Mouse (Mus musculus) embryonic facial prominence, embryonic 13.5 days (tissue): ENCODE results near the gene Cobl. TPM values are rescaled to one million over a fixed set of nuclear protein-coding genes. Genes with fewer than 3 reads are reported as not detected.

Experiments
- ATAC-seq: fragments of 200-750 bp; cut with Nextera tagmentation; 2 replicates; pipeline ENCODE4 v1.8.0; 2017; ENCODE audit warnings: low read depth; ENCODE audit not compliant: insufficient number of reproducible peaks, insufficient read depth, low FRiP score, low TSS enrichment
- H3K27ac ChIP-seq: fragments of 300-500 bp; sonication (generic); 2 replicates; pipeline ENCODE4 v1.5.1; 2015; ENCODE audit warnings: moderate library complexity, mild to moderate bottlenecking, inconsistent platforms
- H3K27me3 ChIP-seq: fragments of 300-500 bp; sonication (generic); 2 replicates; pipeline ENCODE4 v1.6.1; 2015; ENCODE audit warnings: mild to moderate bottlenecking, inconsistent platforms
- H3K36me3 ChIP-seq: fragments of 300-500 bp; sonication (generic); 2 replicates; pipeline ENCODE4 v1.6.1; 2015; ENCODE audit warnings: mild to moderate bottlenecking, inconsistent platforms
- H3K4me1 ChIP-seq: fragments of 300-500 bp; sonication (generic); 2 replicates; pipeline ENCODE4 v1.6.1; 2015; ENCODE audit warnings: inconsistent platforms
- H3K4me2 ChIP-seq: fragments of 300-500 bp; sonication (generic); 2 replicates; pipeline ENCODE4 v1.6.1; 2015; ENCODE audit warnings: moderate library complexity, mild to moderate bottlenecking, inconsistent platforms
- H3K4me3 ChIP-seq: fragments of 300-500 bp; sonication (generic); 2 replicates; pipeline ENCODE4 v1.5.1; 2015; ENCODE audit warnings: mild to moderate bottlenecking, inconsistent platforms
- H3K9ac ChIP-seq: fragments of 300-500 bp; sonication (generic); 2 replicates; pipeline ENCODE4 v1.6.1; 2015; ENCODE audit warnings: mild to moderate bottlenecking, inconsistent platforms
- H3K9me3 ChIP-seq: fragments of 300-500 bp; sonication (generic); 2 replicates; pipeline ENCODE4 v1.6.1; 2016; ENCODE audit warnings: inconsistent platforms
- WGBS: fragments of 180-500 bp; shearing (Covaris S2); methylation state at CpG from one replicate; pipeline ENCODE4 v1.1.7; 2015; ENCODE audit warnings: mixed read lengths; 5-methylcytosine and 5-hydroxymethylcytosine counted together
- polyA plus RNA-seq: library from polyadenylated mRNA; unstranded; fragments of >200 nt; fragmentation: Nextera tagmentation; extraction: Ambion mirVana; gene quantifications from 2 replicates; pipeline ENCODE4 v1.2.1, GENCODE M21; 2015

Cobl gene
- polyA plus RNA-seq = 5.6 and 6.3 TPM in 2 replicates

DNA sequence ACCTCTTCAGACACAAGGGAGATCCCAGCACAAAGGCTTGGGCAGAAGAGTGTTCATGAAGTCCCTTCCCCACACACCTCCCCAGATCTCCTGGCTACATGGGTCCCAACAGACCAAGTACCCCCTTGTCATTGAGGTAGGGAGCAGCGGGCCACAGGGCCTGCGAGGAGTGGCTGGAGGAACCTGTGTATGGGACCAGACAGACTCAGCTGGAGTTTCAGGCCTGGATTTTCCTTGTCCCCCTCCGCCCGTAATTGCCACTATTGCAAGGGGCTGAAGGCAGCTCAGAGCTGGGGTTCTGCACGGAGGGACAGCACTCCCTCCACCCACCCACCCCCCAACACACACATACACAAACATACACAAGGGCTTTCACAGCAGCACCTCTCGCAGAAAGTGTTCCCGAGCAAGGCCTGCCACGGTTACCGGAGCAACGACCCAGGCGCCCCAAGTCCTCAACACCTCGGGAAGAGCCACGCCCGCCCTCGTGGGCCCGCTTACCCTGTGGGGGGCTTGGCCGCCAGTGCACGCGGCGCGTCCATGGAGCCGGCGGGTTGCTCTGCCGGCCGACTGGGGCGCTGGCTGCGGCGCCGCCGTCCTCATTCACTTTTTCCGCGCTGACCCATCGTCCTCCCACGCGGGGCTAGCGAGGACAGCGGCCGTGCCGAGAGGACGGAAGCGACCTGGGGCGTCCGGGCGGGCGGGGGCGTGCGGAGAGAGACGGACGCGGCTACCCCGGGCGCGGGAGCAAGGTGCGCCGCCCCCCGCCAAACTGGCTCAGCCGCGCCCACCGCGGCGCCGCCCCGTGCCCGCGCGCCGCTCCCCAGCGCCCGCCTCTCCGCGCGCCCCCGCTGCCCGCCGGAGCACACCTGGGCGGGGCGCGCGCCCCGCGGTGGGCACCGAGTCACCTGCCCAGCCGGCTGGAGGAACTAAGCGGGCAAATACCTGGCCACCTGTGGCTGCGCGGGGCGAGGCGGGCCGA lies at the start of gene Cobl:
Gene Cobl, minus strand, starts transcription at position 780 of the 982 bp plus-strand sequence.
- Histone ChIP-seq H3K27ac (no peak within 1 kb of the TSS), H3K27me3 (peaks cover 40% of the 10 kb centered on the region), H3K9ac (peak within 1 kb of the TSS; percentile 78), H3K4me3 (peak within 1 kb of the TSS; percentile 73), H3K9me3 (no peaks in the 10 kb centered on the region), H3K4me2 (peak within 1 kb of the TSS; percentile 94), H3K4me1 (peaks cover 10% of the 10 kb centered on the region), H3K36me3 (no peaks in the 10 kb centered on the region)
- peak; percentile 56; the same call in 1 of the 2 replicates for ATAC-seq
- 1% methylated on average over 79 of the region's 89 CpGs for WGBS

DNA sequence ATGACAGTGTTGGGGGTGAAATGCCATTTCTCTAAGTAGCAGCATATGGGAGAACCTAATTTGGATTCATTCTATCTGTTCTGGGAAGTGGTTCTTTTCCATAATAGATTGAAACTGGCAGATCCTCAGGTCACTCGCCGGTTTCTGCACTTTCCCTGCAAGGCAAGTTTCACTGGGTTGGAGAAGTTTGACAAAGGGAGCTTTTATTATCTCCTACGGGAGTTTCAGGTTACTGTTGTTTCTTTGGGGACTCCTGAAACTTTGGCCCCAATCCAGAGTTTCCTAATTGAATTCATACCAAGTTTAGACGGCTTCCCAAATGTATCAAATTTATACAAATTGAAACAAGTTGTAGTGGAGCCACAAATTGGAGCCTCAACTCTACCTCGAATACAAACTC lies 49.0 kb upstream of the Cobl start:
- peak overlapping the region; percentile 55; the same call in 1 of the 2 replicates for H3K27ac ChIP-seq
- ATAC-seq = no peak
- peaks cover 13% of the 10 kb centered on the region for H3K4me1 ChIP-seq
- no peak overlapping the region for H3K9ac ChIP-seq
- peak overlapping the region; percentile 24; the same call in 1 of the 2 replicates for H3K4me2 ChIP-seq
- peaks cover 17% of the 10 kb centered on the region for H3K27me3 ChIP-seq
- no peaks in the 10 kb centered on the region for H3K9me3 ChIP-seq
- H3K4me3 ChIP-seq = no peak overlapping the region
- no peaks in the 10 kb centered on the region for H3K36me3 ChIP-seq
- 3% methylated on average over 5 of the region's 5 CpGs for WGBS

DNA sequence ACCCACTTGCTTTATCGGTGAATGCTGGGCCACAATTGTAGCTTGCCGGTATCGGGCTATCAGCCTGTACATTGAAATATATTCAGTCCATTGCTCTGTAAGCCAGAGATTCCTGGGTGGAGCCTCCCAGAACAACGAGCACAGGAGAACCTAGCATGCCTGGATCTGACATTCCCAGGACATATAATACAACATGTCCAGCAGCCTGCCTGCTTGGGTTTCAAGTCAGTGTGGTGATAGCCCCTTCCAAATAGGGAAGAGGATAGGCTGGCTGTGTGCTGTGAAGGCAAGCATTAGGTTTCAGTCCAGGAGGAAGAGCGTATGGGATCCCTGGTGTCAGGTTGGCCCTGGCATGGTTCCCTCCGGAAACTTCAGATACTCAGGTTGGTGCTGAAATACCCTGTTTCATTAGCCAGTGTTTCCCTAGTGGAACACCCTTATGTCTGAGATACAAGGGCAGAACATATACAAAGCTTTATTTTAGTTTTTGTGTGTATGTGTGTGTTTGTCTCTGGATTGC lies 41.7 kb upstream of the Cobl start:
- Histone ChIP-seq H3K4me2 (no peak overlapping the region), H3K4me1 (no peaks in the 10 kb centered on the region), H3K4me3 (no peak overlapping the region), H3K9ac (no peak overlapping the region), H3K27ac (no peak overlapping the region), H3K36me3 (no peaks in the 10 kb centered on the region), H3K9me3 (no peaks in the 10 kb centered on the region), H3K27me3 (no peaks in the 10 kb centered on the region)
- ATAC-seq = no peak
- WGBS = 79% methylated on average over 6 of the region's 6 CpGs

DNA sequence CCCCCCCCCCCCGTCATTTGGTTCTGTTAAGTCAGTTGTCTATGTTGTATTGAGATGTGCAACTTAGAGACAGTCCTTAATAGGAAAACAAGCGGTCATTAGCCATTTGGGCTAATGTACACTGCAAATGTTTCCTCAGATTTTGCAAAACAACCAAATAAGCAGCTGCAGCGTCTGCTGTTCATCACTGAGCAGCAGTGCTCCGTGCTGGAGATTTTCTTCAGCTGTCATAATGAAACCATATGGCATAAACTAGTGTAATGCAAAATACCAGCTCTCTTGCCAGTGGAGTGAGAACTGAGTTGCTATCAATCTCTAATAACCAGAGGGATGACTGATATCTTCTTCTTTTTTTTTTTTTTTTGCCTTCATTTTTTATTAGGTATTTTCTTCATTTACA lies 39.0 kb upstream of the Cobl start:
- no peaks in the 10 kb centered on the region for H3K36me3 ChIP-seq
- 60% methylated on average over 4 of the region's 4 CpGs for WGBS
- no peak overlapping the region for H3K4me3 ChIP-seq

DNA sequence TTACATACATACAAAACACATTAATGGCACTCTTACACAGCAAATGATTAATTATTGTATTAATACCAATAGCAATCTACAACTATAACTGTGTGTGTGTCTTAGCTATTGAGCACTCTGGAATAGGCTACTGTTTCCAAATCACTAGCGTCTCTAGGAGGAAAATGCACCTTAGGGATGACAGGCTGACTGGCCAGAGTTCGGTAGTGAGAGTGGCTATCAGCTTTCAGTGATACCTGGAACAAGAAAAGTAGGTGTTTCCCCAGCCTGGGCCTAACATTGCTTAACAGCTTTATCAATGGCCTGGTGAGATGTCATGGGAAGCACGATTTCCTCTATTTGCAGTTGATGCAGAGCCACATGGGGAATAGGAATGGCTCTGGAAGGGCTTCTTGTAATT lies 37.0 kb upstream of the Cobl start:
- 81% methylated on average over 3 of the region's 3 CpGs for WGBS
- H3K4me1 ChIP-seq = no peaks in the 10 kb centered on the region
- no peak overlapping the region for H3K4me3 ChIP-seq
- H3K4me2 ChIP-seq = no peak overlapping the region
- no peak overlapping the region for H3K9ac ChIP-seq
- H3K27ac ChIP-seq = no peak overlapping the region
- H3K36me3 ChIP-seq = no peaks in the 10 kb centered on the region
- H3K27me3 ChIP-seq = no peaks in the 10 kb centered on the region
- no peaks in the 10 kb centered on the region for H3K9me3 ChIP-seq
- ATAC-seq = no peak

More for the DNA sequence above, 39.0 kb upstream of the Cobl start:
- H3K4me2 ChIP-seq = no peak overlapping the region
- H3K9me3 ChIP-seq = no peaks in the 10 kb centered on the region
- H3K27me3 ChIP-seq = no peaks in the 10 kb centered on the region
- no peaks in the 10 kb centered on the region for H3K4me1 ChIP-seq
- H3K27ac ChIP-seq = no peak overlapping the region
- no peak for ATAC-seq
- no peak overlapping the region for H3K9ac ChIP-seq

DNA sequence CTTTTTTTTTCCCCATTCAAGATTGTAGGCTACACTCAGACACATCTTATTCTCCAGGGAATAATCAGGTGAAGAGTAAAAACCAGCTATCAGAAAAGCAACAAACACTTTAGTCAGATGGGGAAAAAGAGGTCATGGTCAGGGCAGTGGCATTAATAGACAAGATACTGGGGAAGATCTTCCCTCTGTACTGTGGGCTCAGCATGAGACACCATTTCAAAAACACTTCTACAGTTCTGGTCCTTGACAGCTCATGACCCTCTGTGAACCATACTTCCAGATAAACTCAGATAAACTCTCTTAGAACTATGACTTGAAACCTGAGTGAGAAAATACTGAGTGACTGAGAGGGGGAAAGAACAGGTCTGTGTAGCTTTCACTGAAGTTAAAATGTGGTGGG lies 29.0 kb upstream of the Cobl start:
- H3K4me1 ChIP-seq = no peaks in the 10 kb centered on the region
- no peaks in the 10 kb centered on the region for H3K27me3 ChIP-seq
- H3K9ac ChIP-seq = no peak overlapping the region
- H3K4me2 ChIP-seq = no peak overlapping the region
- no peak overlapping the region for H3K27ac ChIP-seq
- ATAC-seq = no peak
- no peak overlapping the region for H3K4me3 ChIP-seq
- H3K9me3 ChIP-seq = no peaks in the 10 kb centered on the region
- no peaks in the 10 kb centered on the region for H3K36me3 ChIP-seq

DNA sequence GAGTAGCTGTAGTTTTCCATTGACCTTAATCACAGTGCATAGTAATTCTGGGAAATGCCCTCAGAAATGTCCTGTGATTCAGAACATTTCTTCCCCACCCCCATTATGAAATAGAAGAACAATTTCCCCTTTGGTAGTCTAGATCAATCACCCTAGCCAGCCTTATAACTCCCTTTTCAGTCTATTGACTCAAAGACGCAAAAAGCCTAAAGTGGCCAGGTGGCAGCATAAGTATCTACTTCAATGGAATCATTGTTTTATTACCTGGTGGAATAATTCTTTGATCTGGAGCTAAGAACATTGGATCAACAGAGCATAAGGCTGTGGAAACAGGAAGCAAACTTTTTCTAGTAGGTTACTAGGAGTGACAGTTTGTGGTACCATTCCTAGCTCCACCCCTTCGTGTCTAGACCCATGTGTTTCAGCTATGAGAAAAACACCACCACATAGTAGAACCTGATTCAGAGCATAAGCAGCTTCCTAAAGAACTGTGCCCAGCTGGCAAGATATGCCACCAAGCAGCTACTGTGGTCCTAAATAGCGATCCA lies 15.2 kb upstream of the Cobl start:
- no peak overlapping the region for H3K4me3 ChIP-seq
- no peak overlapping the region for H3K9ac ChIP-seq
- H3K9me3 ChIP-seq = no peaks in the 10 kb centered on the region
- no peaks in the 10 kb centered on the region for H3K36me3 ChIP-seq
- 85% methylated on average over 3 of the region's 3 CpGs for WGBS
- no peak overlapping the region for H3K27ac ChIP-seq
- no peaks in the 10 kb centered on the region for H3K4me1 ChIP-seq
- no peak overlapping the region for H3K4me2 ChIP-seq
- no peak for ATAC-seq
- H3K27me3 ChIP-seq = no peaks in the 10 kb centered on the region

DNA sequence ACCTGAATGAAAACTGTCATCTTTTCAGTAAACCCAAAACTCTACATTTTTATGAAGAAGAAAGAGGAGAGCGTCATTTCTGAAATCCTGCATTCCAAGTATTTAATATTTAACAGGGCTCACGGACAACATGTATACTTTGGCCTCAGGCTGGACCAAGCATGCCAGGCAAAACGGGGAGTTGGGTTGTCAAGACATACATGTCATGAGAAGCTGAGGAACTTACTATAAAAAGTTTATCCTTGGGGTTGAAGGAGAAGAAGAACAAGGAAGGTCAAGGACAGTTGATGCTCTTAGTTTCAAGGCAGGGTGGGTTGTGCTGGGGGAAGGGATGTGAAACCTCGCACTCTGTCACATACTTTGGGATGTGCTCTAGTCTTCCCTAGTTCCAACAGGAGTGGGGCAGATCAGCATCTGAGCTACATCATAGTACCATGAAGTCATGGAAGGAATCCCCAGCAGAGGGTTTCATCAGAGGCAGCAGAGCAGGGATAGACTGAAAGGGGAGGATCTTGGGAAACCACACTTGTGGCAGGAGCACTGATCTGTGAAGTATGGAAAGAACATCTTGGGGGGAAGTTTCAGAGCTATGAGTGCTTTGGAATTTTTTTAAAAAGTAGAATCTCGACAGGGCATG lies 9.7 kb upstream of the Cobl start:
- Histone ChIP-seq H3K9me3 (no peaks in the 10 kb centered on the region), H3K4me2 (no peak overlapping the region), H3K27me3 (no peaks in the 10 kb centered on the region), H3K27ac (no peak overlapping the region), H3K4me3 (no peak overlapping the region), H3K36me3 (no peaks in the 10 kb centered on the region), H3K4me1 (peaks cover 7% of the 10 kb centered on the region; the same call in 1 of the 2 replicates), H3K9ac (no peak overlapping the region)
- WGBS = 78% methylated on average over 5 of the region's 5 CpGs
- ATAC-seq = no peak

DNA sequence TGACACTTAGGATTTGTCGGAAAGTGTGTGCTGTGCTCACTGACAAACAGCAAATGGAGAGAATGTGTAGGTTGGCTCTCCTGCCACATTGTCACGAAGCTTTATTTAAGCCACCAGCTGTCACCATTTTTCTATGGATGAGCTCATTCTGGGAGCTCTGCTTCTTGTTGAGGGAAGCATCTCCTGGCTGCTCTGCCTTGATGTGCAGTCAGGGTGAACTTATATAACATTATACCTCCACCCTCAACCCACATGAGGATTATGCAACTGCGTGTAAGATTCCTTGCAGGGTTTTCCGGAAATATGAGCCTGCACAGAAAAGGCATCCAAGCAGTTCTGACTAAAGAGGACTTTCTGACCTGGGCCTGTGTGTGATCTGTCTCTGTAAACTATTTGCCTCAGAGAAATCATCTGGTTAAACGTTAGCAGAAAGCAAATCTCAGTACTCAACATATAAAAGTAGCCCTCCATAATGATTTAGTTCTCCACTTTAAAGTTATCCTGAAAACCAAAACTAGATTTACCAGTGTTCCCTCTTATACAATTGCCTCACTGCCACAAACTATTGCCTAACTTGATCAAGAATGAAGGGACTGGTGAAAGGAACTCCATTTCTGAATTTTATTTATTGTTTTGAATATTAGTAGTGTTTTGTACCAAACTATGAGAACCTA lies 9.0 kb upstream of the Cobl start:
- Histone ChIP-seq H3K36me3 (no peaks in the 10 kb centered on the region), H3K4me1 (peaks cover 7% of the 10 kb centered on the region; the same call in 1 of the 2 replicates), H3K9me3 (no peaks in the 10 kb centered on the region), H3K4me3 (no peak overlapping the region), H3K4me2 (no peak overlapping the region), H3K9ac (no peak overlapping the region), H3K27me3 (no peaks in the 10 kb centered on the region), H3K27ac (no peak overlapping the region)
- no peak for ATAC-seq
- 33% methylated on average over 5 of the region's 5 CpGs for WGBS

DNA sequence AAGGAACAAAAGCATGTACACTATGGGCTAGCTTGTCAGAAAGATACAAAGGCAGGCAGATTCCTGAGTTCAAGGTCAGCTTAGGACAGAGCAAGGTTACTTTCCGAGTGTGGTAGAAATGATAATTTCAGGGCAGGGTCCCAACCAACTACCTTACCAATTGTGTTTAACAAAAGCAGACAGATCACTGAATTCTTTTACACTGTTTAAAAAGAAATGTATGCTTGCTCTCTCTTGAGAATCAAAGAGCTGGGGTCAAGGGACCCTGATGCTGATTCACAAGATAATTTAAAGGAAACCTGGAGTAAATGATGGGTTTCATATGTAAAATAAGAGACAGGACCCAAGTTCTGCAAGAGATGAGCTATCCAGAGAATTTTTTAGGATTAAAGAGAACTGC lies 4.9 kb upstream of the Cobl start:
- Histone ChIP-seq H3K4me1 (peaks cover 7% of the 10 kb centered on the region; the same call in 1 of the 2 replicates), H3K4me3 (no peak overlapping the region), H3K4me2 (no peak overlapping the region), H3K9ac (no peak overlapping the region), H3K27ac (no peak overlapping the region), H3K27me3 (peaks cover 25% of the 10 kb centered on the region), H3K36me3 (no peaks in the 10 kb centered on the region), H3K9me3 (no peaks in the 10 kb centered on the region)
- ATAC-seq = no peak
- 70% methylated on average over 1 of the region's 1 CpGs for WGBS

DNA sequence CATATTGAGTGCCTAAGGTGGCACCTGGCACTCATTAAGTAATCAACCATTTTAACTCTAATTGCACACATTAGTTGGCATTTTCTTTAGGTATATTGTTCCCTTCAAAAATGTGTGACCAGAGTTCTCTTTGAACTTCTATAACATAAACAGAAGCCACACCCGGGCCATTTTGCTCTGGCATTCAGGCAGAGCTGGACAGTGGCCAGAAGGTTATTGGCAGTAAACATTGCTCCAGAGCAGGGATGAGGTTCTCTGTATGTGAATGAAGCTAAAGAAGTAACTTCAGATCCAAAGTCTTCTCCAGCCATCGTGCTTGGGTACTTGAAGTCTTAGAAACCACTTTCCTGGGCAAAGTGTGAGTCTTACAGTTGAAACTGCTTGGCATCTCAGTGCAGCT lies 3.9 kb upstream of the Cobl start:
- Histone ChIP-seq H3K27ac (no peak overlapping the region), H3K9me3 (no peaks in the 10 kb centered on the region), H3K4me1 (peaks cover 11% of the 10 kb centered on the region; the same call in 1 of the 2 replicates), H3K36me3 (no peaks in the 10 kb centered on the region), H3K27me3 (peaks cover 35% of the 10 kb centered on the region), H3K4me2 (no peak overlapping the region), H3K4me3 (no peak overlapping the region), H3K9ac (no peak overlapping the region)
- 51% methylated on average over 2 of the region's 2 CpGs for WGBS
- no peak for ATAC-seq
